Mouse (Mus musculus): Measurements from ENCODE around the gene Ak3.

Gene Ak3

DNA sequence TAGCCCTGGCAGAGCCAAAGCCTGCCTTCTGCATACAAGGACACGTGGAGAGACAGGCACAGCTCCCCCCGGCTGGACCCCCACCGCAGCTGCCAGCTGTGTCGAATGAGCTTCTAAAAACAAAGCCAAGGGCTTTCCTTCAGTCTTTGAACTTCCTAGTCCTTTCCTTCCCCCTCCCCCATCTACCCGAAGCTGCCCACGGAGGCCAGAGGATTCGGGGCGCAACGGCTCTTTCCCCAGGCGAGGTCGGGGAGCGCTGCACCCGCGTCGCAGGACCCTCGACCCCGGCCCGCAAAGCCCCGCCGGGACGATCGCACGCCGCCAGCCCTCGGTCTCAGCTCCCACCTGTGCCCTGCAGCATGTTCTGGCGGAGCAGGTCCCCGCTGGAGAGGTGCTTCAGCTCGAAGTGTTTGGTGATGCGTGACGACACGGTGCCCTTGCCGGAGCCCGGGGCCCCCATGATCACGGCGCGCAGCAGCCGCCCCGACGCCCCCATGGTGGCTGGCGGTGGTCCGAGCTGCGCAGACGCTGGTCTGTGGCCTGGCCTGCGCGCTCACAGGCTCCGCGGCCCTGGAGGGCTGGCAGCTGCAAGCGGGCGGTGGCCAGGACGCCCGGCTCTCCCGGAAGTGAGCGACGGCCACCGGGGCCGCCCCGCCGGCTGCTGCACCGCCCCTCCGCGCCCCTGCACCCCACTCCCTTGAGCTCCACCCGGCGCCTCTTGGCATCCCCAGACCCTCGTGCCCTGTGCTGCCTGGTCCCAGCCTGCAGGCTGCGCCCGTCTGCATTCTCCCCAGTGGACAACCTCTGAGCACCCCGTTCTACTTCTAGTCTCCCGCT is at the start of gene Ak3:
TSS of gene Ak3 (minus strand) at position 628 of the 837 bp plus-strand sequence.
- DNase-seq: peak; percentile 88

DNA sequence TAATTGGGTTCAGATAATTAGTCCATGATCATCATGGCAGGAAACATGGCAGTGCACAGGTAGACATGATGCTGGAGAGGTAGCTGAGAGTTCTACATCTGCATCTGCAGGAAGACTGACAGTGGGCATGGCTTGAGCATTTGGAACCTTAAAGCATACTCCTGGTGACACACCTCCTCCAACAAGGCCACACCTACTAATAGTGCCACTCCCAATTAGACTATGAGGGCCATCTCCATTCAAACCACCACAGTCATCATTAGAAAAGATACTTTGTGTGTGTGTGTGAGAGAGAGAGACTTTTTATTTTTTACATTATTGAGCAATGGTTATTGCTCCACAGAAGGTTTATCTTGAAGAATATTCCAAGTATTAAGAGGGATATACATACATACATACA is 44.4 kb upstream of the Ak3 start:
- DNase-seq: no peak

DNA sequence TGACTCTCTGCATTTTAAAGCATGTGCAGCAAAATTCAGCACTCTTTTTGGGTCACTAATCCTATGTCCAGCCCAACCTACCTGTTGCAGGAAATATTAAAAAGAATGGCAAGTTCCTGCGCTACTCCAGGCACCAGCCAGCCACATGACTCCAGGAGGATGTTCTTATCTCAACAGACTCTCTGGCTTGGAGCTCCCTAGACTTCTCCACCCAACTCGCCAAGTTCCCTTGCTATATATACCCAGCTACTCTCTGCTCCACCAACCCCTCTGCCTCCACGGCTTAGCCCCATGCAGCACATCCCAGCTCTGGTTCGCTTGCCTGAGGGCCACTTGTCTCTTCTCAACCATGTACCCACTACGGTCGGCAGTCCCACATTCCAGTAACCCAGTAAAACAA is 40.9 kb upstream of the Ak3 start:
- no peak for DNase-seq

DNA sequence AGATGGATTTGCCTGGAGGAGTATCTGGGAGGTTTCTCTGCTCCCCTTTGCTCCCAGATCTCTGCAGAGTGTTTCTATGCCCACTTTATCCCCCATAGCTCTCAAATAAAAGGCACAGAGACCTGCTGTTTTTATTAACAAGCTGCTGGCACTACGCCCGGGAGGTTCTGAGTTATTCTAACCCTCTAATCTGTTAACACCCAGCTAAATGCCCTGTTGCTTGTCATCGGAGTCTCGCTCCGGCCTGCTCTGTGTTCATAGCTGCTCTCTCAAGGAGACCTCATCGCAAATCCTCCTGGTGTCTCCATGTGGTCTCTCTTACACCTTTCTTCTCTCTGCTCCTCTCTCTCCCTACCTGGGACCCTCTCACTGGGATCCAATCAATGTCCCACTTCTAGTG is 27.0 kb upstream of the Ak3 start:
- peak; percentile 56 for DNase-seq

DNA sequence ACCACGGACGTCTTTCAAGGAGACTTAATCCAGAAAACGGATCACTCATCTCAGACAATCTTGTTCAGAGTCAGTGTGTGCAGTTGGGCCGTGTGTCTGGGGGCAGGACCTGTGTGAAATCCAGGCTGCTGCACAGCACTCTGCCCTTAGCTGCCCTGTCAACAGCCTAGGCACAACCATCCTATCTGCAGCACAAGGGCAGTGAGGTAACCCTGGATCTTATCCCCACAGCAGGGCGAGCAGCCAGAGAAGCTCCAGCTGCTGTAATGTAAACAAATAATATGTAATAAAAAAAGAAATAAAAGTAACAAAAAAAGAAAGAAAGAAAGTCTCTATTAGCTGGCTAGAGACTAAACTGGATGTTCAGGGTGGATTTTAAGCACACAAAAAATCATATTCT is 21.4 kb upstream of the Ak3 start:
- DNase-seq: no peak

DNA sequence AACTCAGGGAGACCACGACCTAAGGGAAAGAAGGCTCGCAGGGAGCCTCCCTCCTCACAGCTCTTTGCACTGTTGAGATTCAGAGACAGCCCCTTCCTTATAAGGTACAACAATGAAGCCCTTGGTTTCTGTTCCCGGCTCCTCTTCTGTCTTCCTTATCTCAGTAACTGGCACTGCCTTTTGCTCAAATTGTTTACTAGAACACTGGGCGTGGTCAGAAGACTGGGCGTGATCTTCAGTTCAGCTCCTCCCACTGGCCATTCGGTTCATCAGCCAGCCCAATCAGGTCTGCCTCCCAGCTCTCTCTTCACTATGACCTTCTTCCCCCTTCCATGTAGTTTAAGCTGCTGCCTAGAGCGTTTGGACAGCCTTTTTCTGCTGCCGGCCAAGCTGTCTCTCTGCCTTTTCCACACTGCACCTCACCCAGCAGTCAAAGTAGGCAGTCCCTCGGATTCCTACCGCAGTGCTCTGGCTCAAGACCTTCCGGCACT is 19.3 kb upstream of the Ak3 start:
- peak; percentile 84 for DNase-seq

DNA sequence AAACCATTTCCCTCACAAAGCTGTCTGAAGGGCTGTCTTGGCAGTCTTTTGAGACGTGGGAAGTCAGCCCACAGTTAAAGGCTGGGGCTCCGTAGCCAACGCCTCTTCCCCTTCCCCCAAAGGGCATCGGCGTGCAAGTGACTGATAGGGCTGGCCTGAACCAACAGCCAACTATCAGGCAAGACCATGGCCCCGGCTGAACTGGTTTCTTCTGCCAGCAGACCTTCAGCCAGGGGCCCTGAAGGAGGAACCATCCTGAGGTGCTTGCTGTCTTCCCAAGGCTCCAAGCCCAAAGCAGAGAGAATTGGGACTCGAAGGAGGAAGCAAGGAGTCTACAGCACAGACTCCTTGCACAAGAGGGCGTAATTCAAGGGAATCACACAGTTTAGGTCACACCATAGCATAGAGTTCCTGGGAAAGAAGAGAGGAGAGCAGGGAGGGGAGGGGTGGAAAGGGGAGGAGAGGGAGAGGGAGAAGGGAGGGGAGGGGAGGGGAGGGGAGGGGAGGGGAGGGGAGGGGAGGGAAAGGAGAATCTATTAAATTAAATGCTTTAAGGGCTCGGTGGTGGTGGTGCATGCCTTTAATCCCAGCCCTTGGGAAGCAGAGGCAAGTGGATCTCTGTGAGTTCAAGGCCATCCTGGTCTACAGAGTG is 16.8 kb upstream of the Ak3 start:
- DNase-seq: no peak

DNA sequence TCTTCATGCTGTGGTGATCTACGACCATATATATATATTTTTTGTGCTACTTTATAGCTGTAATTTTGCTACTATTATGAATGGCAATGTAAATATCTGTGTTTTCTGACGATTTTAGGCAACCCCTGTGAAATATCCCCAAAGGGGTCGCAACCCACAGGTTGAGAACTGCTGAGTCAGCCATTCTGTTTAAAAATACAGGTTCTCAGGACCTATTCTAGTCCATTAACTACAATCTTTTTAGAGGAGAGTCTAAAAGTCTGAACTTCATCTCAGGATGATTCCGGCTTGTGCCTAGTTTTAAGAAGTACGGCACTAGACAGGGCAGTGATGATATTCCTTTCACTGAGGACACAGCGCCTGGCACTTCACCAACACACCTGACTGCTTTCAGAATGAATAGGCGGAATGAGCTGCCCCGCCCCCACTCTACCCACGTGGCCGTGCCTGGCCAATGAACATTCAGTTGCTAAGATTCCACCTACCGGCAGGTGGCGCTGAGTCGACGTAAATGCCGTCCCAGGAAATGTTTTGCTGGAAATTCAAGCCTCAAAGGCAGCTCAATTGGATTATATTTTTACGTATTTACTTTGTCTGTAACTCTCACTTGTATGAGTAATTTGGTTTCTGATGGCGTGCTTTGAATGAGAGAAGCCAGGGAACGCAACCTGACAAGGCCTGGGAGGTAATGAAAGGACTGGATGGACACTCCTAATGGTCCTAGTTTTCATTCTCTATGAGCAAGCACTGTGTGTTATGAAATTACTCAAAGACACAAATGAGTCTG is 16.0 kb upstream of the Ak3 start:
- DNase-seq: peak; percentile 94

DNA sequence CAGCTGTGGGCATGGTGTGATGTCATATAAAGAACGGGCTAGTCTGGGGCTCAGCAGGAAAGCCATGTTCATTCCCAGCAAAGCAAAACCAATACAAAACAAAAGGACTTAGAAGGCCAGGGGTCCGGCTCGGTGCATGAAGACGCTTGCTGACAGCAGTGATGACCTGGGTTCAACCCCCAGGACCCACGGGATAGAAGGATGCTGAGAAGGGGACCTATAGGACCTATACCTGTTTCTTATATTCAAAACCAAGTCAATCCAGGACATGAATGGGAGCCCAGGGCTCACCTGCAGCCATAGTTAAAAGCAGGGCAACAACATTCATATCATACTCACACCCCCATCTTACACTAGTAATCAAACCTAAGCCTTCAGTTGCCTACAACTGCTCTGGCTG is 15.2 kb upstream of the Ak3 start:
- no peak for DNase-seq

DNA sequence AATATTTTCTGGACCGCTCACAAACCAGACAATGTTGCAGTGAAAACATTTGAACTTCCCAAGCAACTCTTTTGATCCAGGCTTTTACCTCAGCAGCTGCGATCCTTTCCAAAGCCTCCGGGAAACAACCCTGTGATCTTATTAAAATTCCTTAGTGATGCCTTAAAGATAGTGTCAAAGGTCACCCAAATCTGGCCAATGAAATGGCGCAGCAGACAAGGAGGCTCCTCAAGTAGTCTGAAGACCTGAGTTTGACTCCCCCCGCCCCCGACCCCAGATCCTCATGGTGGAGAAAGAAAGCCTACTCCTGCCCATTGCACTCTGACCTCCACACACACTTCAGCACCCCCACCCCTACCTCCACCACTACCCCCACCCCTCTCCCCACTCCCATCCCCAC is 12.5 kb upstream of the Ak3 start:
- no peak for DNase-seq

DNA sequence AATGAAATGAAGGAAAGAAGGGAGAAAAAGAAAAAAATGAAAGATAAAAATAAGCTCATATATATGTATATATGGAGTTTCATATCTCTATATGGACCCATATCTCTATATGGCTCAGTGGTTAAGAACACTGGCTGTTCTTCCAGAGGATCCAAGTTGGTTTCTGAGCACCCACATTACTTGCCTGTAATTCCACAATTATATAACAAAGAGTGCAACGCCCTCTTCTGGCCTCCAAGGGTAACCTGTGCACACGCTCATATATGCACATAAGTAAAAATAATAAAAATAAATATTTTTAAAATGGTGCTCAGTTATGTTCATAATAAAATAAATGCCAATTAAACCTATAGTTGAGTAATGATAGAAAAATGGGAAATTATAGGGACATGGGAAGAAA is 11.9 kb upstream of the Ak3 start:
- no peak for DNase-seq

DNA sequence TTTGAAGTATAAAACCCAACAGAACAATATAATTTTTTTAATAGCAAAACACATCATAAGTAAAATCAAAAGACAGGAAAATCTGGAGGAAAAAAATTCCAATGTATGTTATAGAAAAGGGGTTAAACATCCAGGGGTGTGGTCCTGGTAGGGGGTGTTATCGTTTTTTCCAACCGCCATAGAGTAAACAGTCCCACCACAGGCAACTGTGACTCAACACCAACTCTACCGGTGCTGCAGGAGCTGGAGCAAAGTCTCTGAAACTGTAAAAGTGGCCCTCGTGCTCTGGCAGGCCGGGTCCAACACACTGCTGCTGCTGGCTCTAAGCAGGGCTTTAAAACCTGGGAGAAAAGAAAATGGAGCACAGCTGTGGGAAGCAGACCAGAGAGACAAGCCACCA is 11.0 kb upstream of the Ak3 start:
- no peak for DNase-seq

DNA sequence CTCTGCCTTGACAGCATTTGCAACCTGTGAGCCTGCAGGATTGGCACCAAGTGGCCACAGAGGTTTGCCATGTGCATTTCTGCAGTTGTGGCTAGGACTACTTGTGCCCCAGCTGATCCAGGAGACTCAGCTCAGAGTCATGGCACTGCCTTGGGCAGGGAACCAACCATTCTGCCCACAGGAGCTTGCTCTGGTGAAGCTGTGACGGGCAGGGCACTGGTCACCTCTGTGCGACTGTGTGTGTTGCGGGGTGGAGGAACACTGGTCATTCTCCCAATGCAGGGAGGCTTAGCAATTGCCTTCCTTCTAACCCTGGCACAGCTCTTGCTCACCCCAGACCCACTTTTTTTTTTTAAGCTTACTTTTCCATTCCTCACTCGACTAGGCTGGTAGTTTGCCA is 7.7 kb upstream of the Ak3 start:
- DNase-seq: no peak

DNA sequence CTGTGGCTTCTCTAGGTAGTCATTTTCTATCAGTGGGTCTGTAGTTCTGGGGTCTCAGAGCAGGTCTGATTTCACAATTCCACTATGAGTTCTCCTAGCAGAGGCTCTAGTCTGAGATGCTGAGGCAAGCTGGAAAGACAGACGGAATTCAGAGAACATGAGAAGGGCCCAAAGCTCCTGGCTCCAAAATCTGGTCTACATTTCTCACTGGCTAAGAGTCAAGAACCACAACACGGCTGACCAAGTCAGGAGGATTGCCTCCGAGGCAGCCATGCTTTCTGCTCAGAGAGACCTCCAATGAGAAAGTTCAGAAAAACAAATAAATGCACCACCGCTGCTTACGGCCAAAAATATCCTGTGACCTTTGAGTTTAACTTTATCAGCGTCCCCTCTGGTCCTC is 6.8 kb upstream of the Ak3 start:
- DNase-seq: no peak

DNA sequence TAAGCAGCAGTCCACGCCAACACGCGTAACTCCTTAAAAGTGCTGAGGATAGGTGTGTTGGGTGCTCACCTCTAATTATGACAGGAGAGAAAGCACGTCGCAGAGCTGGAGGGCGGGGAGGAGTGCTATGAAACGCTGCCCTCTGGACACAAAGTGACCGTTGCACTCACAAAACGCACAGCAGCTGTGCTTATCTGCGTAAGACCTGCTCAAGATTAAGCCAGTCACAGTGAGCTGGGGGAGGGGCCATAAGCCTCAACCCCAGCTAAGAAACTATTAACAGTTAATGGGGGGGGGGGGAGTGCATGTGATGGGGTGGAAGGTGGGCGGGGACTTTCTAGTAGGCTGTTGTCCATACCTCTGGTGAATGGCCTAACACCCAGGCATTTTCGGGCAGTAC is 5.0 kb upstream of the Ak3 start:
- DNase-seq: no peak

DNA sequence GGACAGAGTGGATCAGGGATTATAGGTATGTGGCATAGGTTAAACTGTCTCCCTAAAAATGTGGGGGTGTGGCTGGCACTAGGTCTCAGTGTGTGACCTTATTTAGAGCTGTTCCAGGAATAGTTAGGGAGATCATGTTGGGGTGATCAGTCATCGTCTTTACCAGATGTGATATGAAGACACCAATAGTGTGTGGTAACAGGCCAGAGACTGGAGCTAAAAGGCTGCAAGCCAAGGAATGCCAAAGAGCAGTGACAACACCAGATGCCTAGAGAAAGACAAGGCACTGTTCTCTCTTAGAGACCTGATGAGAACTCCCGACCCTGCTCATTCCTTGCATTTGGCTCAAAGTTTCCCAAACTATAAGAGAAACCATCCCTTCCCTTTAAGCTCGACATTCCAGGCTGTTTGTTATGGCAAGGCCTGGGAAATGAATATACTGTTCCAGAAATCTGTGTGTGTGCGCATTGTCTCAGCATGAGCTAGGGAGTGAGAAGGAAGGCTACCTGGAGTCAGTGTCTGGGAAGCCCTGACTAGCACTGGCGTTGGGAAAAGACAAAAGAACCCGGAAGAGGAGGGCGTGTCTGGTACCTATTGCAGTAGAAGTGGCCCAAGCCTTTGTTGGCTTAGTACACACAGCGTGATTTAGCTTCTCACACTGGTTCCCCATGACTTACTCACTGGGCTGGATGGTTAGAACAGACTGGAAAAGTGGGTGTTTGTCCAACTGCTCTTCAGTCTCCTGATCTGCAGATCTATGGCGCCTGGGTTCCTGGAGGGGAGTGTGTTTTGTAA is 2.6 kb upstream of the Ak3 start:
- no peak for DNase-seq

DNA sequence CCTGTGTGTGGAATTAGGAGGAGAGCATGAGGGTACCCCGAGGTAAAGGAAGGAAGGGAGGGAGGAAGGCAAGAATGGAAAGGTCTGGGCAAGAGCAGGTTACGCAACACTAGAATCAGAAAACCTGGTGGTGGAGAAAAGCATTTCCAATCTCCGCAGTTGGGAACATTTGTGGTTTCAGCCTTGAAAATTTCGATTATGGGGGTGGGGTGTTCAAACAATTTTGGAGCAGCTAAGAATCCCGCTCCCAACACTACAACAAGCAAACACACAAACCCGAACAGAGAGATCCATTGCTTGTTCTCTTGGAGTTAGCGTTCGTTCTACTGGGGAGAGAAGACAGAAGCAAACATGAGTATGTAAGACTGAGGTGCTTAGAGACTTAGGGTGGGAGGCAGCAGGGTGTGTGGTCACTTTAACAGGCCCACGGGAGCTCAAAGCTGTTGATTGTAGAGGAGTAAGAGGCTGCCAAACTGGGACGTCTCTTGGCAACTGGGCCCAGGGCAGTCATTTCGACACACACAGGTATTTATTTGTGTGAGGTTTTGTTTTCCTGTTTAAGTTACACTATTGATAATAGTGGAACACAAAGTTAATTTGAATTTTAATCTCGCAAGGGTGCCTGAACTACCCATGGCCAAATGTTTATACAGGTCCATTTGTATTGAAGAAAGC is 1.8 kb upstream of the Ak3 start:
- no peak for DNase-seq

DNA sequence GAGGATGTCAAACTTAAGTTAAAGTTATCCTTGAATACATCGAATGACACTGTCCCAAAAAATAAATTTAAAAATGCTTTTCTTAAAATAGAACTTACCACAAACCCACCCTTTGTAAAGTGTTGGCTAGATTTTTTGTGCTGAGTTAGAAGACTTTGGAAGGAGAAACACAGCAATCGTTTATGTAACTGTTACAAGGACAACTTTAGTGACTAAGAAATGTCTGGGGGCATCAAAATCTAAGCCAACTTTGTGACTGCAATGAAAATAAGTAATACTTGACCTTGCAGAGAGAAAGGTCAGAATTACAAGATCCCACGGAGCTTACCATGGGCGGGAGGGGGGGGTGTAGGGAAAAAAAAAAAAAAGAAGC is 814 bp downstream of the Ak3 start:
- DNase-seq: no peak

DNA sequence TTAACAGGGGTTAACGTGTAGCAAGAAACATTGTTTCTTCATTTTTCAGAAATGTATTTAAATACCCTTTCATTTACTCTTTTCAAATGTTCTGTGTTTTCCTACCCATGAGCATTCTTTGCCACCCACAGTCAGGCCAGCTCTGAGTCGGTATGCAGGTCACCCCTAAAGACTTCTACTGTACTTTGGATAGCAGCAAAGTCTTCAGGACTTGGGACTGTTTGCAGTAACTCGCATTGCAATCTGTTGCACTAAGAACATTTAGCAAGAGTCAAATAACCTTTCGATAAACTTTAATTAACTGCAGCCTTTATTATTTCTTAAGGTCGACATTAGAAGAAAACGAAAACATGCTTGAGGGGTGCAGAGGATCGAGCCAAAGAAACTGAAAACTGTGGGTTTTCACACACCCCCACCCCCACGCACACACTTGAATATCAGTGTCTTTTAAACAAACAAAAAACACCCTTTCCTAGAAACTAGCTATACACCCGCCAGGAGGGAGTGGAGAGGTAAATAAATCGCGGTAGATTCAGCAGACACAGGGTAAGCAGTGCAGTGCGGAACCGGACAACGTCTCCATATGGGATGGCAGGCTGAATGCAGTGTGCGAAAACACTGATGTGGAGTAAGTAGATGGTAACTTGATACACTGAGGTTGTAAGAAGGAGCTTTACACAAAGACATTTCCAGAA is 1.7 kb downstream of the Ak3 start:
- DNase-seq: peak; percentile 20

DNA sequence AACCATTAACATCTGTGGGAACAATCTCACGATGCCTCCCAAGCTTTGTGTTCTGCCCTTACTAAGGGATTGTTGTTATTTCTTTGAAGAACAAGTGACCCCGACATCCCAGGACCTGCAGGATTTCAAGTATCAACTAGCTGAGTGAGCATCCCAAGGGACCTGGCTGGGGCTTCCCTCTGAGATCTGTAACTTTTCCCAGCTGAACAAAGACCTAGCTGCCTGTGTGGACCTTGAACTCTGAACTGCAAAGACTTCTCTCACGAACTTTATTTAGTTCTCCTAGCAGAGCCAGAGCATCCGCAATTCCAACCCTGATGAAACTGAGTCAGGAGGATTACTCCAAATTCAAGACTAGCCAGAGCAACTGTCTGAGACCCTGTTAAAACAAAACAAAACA is 2.4 kb downstream of the Ak3 start:
- peak; percentile 42 for DNase-seq

DNA sequence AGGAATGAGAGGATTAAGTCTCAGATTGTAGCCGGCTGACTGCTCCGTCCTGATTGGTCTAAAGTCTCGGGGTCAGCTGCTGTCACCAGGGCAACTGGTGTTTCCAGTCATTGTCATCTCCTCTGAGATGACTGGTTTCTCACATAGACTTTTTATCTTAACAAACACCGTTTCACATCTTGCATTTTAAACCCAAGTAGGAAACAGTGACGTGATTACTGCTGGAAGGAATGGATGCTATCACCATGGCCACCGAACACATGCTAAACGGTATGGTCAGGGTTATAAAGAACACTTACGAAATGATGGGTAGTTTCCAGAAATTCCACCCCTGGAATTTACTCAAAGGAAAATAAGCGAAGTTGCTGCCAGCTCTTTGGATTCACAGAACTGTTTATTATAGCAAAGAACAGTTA is 3.4 kb downstream of the Ak3 start:
- no peak for DNase-seq

DNA sequence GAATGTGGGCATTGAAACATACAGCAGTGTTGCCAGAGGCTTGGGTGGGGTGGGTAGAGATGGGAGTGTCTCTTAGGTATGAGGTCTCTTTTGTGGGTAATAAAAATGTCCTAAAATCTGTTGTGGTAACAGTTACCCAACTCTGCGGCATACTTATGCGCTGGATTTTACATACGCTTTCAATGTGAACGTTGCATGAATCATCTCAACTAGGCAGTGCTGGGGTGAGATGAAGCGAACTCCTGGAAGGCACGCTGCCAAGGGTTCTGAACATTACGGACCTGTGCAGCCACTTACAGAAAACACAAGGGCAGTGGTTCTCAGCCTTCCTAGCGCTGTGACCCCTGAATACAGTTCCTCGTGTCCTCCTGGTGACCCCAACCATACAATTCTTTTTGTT is 5.1 kb downstream of the Ak3 start:
- no peak for DNase-seq
